Mouse (Mus musculus) forelimb bud, embryonic 11.5 days (tissue): Measurements from ENCODE around the gene Prr23a1.
A peak's percentile ranks its signal among the peaks of the same experiment; 100 is the strongest.

Source experiments
- DNase-seq: peaks from one replicate; pipeline ENCODE4 v3.0.0-alpha.2; 2012; ENCODE audit warnings: low read depth, low spot score

Gene Prr23a1

DNA sequence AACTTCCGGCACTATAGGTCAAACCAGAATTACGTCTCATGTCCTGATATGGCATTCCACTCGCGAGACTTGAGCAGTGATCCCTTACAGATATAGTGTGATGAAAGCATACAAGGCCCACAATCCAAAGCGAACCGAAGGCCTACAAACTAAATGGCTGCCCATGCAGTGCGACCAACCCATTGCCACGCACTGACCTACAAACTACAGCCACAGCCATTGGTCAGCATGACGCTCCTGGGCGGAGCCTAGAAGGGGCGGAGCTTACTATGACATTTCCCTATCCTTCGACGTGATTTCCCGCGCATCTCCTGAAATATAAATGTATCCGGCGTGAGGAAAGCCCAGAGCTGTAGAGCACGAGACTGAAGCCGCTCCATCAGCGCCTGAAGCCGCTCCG, at the start of gene Prr23a1:
Prr23a1 (plus strand) TSS at position 387 of the 400 bp plus-strand sequence.
- DNase-seq, result no peak

DNA sequence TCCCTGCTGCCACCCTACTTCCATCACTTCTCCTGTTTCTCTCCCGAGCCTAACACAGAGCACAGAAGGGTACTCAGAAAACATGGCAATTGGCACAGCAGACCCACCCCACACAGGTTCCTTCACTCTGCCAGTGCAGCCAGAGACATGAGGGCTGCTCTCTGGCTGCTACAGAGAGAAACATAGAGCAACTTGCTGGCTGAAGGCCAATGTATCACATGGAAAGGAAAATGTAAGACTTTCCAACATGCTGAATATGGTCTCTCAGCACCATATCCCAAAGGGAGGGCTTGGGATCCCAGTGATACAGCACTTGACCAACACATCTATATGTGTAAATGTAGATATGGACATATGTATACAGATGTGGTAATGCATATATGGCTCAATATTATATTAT, 43.3 kb upstream of the Prr23a1 start:
- no peak for DNase-seq

DNA sequence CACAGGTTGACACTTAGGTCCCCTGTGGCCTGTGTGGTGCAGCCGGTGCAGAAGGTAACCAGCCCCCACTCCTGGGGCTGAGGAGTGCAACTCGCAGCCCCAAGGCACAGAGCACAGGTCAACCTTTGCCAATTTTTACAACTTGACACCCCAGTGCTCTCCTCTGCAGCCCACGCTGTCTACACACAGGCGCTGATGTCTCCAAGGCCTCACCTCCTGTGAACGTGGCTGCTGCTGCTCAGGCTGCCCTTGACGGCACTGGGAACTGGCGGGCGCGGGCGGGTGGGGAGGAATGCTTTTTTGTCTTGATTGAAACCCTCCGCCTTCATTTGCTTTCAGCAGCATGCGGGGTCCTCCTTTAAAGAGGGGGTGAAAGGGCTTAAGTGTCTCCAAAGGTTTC, 38.3 kb upstream of the Prr23a1 start:
- no peak for DNase-seq

DNA sequence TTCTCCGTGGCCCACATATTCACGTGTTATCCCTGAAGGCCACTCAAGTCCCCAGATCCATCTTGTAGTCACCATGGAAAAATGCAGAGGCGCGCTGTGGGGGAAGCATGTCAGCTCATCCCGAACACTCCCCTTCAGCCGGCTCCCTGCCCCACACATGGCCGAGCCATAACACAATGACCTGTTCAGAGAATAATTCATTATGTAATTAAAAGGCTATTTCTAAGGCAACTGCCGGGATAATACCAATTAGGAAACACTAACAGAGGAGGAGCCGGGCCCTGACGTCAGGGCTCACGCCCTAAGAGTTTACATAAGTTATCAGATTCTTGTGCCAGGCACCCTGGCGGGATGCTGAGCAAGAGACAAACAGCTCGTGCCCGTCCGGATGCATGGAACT, 36.8 kb upstream of the Prr23a1 start:
- no peak for DNase-seq

DNA sequence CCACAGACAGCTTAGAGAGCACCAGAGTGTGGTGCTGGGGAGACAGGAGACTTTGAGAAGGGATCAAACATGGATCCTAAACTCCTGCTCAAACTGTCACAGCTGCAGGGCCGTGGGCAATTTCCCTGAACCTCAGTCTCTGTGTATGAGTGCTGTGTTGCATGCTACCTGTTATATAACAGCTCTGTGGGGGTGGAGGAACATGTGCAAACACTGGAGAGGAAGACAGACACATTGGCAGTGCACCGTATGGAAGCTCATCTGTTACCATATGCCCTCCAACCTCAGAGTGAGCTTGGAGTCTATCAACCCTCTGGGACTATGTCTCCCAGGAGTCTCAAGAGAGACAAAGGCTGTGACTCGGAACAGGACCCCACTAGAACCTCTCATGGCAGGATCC, 36.4 kb upstream of the Prr23a1 start:
- DNase-seq, result no peak

DNA sequence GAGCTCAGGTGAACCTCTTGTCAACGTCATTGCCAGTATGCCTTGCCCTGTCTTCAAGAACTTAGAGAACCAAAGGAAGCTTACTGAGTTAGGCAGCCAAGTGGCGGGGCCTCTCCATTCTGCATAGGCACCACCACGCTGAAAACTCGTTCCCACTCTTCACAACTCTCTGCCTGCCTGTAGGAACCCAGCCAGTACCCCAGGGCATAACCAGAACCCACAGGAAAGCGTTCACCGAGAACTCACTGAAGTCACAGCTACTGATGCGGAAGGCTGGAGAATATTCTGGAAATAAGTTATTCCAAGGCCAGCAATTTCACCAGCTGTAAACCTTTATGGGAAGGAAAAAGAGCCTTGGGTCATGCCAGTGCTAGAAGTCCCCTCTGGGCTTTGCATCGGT, 34.7 kb upstream of the Prr23a1 start:
- no peak for DNase-seq

DNA sequence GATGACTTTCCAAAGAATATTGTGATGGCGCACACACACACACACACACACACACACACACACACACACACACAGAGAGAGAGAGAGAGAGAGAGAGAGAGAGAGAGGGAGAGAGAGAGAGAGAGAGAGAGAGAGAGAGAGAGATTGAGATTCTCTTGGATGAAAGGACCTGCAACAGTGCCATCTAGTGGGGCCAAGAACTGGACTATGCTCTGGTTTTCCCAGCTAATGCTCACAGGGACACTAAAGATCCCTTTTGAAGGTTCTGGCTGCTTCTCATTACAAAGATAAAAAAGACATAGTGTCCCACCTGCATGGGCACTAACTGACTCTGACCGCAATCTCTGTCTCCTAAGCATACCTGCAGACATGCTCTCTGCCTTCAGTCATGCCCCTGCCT, 32.8 kb upstream of the Prr23a1 start:
- peak; percentile 37 for DNase-seq

DNA sequence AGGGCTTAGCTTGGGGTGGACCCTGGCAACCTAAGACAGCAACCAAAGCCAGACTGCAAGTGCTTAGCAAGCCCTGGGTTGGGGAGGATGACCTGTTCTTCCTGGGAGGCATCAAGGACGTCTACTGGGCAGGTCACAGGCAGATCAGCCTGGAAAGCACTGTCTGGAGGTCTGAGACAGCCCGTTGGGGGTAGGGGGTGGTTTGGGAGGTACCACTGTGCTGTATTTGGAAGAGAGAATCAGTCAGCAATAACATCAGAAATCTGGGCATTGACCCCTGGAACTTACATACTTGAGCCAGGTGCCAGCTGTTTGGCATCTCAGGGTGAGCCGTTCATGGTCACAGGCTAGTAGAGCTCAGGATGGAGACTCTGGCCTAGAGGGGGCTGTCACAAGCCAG, 26.2 kb upstream of the Prr23a1 start:
- DNase-seq, result no peak

DNA sequence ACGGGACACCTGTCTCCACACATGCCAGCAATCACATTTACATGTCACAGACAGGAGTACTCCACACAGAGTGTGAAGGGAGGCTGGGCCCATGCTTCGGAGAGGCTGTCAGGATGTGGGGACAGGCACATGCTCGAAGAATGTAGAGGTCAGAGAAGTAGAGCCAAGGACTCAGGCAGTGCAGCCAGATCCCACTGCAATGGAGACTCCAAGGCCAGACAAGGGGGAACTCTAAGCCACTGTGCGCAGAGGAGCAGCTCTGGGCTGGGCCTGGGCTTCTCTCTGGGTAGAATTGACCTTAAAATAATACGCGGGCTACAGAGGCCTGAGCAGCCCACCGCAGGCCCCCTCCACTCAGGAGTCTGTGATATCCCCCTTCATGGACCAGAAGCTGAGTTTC, 24.7 kb upstream of the Prr23a1 start:
- DNase-seq, result no peak

DNA sequence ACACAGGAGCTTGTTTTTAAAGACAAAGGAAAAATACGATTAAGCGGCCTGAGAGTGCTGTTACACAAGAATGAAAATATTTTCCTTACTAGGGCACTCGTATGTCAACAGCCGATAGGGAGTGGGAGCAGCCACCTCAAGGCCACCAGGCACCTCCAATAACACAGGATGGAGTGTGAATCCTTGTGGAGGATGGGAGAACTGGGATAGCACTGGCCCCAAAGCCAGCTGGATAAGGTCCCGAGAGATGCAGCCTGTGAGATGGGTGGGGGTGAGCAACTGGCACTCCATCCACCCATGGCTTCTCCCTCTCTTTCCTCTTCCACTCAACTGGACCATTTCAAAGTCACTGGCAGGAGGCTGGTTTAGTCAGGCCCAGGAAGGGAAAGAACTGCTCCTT, 23.3 kb upstream of the Prr23a1 start:
- DNase-seq, result no peak

DNA sequence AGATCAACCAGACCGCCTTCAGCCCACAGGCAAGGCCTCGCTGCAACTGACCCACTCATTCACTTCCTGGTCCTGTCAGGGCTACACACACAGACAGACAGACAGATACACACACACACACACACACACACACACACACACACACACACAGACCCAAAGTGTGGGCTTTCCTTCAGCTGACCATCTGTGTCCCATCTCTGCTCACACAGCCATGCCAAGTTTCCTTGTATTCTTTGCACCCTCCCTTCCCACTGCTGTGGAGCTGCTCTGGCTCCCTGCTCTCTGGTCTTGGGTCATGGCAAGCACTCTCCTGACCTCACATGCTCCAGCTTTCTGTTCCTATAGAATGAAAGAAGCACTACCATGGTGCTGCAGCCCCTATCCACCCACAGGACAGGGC, 22.8 kb upstream of the Prr23a1 start:
- DNase-seq, result no peak

DNA sequence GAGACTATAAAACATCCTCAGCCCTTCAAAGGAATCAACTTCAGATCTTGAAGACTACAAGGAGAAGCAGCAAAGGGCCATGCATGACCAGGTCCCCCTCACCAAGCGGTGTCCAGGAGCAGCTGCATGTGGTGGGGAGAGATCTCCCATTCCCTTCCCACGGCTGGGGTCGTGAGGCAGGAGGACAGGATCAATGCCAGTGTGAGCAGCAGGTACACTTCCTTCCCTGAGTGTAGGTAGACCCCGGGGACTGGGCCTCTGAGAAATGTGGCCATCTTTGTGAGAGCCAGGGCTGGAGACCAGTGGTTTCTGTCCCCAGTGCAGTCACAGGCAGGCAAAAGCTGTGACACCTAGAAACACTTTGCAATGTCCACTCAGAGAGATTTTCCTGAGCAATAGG, 21.8 kb upstream of the Prr23a1 start:
- DNase-seq, result no peak

DNA sequence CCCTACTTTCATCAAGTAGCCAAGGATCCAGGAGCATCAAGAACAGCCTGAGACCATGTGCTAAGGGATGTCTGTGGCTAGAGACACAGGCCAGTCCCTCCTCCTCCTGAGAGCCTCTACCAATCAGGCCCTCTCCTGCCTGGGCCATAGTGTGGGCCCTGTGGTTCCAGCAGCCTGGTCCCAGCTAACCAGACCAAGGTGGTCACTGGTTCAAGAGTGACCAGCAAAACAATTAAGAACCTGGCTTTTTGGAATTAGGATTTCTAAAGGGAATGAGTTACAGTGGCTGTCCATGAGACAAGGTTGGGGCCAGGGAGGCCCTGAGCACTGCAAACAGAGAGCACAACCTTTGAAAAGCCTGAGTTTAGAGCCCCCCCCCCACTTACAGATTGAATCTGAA, 21.2 kb upstream of the Prr23a1 start:
- no peak for DNase-seq

DNA sequence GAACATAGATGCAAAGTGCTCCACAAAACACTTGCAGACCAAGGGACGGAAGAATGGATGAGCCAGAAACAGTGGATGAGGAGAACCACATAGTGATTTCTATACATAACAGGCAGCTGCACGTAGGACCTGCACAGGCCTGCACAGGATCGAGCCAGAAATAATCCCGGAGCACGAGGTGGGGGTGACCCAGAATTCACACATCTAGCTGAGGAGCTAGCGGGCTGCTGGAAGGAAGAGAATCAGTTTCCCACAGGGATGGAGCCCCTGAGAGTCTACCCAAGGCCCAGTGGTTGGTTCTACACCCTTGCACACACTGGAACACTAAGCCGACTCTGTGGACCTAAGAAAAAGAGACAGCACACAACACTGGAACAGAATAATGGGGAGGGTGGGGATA, 18.5 kb upstream of the Prr23a1 start:
- no peak for DNase-seq

DNA sequence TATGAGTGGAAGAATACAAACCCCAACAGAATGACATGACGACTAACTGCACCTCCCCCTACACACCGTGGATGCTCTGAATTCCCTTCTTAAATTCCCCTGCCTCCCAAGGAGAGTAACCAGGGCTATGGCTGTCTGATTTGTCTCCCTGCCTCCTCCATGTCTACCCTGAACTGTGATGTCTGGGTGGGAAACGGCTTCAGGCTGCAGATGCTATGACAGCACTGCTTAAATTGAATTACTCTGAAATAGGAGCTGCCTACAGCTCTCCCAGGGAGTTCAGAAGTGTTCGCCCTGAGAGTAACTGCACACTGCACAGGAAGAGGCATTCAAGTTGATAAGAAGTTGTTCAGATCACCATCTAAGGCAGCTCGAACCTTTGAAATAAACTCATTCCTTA, 12.8 kb upstream of the Prr23a1 start:
- no peak for DNase-seq

DNA sequence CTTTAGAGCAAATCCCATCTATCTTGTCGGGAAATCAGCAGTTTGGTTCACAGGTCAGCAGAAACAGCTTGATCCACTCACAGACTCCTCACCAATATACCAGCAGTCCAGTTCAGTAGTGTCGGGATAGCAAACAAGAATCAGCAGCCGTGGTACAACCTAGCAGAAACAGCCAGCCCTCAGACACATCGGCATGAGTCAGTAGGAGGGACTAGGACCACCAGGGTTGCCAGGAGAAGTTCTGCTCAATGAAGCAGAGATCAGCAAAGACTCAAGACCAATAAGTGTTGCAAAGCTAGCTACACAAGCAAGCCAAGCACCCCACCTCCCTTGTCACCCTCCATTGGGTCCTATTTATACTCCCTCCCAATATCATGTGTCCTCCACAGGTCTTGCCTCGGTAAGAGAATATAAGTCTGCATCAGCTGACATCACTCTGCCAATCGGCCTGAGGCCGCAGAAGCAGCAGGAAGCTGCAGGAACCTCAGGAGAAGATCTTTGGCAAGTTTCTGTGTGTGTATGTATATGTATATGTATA, 4.7 kb upstream of the Prr23a1 start:
- DNase-seq, result no peak

DNA sequence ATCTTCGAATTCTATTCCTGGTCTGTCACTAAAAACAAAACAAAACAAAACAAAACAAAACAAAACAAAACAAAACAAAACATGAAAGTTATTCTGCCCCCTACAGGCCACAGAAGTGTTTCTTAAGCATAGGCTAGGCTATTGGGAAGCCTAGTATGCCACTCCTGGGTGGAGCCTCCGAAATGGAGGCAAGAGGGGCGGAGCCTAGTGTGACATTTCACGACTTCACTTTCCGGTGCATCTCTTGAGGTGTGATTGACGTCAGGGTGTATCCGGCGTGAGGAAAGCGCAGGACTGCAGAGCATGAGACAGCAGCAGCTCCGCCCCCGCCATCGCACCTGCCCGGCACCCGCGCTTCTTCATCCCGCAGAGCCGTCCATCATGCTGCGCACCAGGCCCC, 13.9 kb downstream of the Prr23a1 start, which contains the start of gene Prr23a2:
Prr23a2 (plus strand) TSS at position 285 of the 400 bp plus-strand sequence.
- no peak for DNase-seq

DNA sequence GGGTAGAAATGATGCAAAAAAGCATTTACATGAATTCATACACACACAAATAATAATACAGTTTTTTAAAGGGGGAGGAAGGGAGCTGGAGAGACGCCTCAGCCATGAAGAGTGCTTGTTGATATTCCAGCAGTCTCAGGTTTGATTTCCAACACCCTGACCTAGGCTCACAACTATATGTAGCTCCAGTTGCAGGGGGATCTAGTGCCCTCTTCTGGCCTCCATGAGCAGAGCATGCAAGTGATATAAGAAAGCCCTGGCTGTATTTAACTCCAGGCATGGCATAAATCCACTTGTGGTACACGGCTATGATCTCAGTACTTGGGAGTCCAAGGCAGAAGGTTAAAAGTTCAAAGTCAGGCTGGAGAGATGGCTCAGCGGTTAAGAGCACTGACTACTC, 21.2 kb downstream of the Prr23a1 start:
- peak; percentile 24 for DNase-seq

DNA sequence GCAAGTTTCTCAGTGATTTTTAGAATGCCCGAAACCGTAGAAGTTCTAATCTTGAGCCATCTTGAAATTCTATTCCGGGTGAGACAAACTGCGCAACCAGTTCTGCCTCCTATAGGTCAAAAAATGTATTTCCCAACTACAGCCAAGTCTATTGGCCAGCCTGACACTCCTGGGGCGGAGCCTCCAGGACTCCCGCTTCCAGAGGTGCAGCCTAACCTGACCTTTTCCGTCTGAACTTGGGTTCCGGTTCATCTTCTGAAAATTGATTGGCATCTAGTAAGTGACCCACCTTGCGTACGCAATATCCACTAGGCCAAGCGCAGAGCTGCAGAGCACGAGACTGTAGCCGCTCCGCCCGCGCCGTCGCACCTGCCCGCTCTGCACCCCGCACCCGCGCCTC, 22.3 kb downstream of the Prr23a1 start, which contains the start of gene Prr23a3:
Prr23a3 (plus strand) TSS at position 197 of the 400 bp plus-strand sequence.
- no peak for DNase-seq
